Mouse (Mus musculus) fibroblast of lung, adult 2 months (primary cell): ENCODE data around the gene Ubl3.

Experiments used
- DNase-seq: peaks from one replicate; pipeline ENCODE4 v3.0.0-alpha.2; 2011; ENCODE audit warnings: low read depth

The Ubl3 gene

GRCm38 (mm10) chr5:148474346-148474745, 78.2 kb downstream of the Ubl3 start:
- no peak for DNase-seq

DNA sequence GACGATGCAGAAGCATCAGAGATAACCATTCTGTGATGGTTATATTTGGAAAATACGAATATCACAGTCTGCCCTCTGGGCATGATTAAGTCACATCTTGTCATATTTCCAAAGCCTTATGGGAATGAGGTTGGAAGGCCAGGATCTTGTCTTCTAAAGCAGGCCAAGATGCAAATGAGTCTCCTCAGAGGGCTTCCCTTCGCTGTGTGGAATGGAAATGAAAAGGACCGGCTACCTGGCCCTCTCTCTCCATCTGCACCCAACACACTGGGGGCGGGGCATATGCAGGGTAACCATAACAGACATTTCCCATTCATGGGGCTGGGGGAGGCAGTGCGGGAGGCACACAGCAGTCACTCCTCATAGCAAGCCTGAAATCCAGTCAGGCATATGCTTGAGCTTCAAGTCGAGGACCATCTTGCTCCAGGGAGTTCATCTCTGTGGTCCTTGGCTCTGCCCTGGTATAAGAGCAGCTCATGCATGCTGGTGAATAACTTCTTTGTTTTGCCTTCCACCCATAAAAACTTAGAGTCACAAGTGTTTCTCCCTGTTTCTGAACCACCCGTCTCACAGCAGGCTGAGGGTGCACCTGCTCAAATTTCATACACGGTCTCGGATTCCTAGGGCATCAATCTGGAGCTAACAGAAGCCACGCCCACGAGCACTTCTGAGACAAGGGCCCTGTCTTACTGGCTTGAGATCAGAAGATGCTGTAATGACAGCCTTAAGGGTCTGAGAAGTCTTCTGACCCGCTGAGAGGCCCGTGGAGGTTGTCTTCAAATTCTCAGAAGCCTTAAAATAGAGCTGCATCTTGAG, 83.8 kb downstream of the Ubl3 start:
- no peak for DNase-seq

GRCm38 (mm10) chr5:148466933-148467607, 85.5 kb downstream of the Ubl3 start:
- DNase-seq: no peak

DNA sequence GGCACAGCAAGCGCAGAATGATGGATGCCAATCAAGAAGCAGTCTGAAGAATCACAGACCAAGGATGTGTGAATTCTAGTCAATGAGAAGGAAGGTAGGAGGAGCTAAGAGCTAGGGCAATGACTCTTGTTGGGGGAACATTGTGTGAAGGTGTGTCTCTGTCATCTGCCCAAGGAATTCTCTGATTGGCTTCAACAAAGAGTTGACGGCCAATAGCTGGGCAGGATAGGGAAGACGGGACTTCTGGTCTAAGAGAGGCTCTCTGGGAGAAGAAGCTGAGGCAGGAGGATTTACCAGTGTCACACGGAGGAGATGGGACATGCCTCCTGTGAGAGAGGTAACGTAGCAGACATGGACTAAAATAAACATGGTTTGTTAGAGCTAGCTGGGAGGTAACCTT, 86.5 kb downstream of the Ubl3 start:
- DNase-seq: no peak

- no peak for DNase-seq
These were observed 87.5 kb downstream of the Ubl3 start for GRCm38 (mm10) chr5:148465091-148465490.

- no peak for DNase-seq
These were observed 88.1 kb downstream of the Ubl3 start for GRCm38 (mm10) chr5:148464489-148464888.

DNA sequence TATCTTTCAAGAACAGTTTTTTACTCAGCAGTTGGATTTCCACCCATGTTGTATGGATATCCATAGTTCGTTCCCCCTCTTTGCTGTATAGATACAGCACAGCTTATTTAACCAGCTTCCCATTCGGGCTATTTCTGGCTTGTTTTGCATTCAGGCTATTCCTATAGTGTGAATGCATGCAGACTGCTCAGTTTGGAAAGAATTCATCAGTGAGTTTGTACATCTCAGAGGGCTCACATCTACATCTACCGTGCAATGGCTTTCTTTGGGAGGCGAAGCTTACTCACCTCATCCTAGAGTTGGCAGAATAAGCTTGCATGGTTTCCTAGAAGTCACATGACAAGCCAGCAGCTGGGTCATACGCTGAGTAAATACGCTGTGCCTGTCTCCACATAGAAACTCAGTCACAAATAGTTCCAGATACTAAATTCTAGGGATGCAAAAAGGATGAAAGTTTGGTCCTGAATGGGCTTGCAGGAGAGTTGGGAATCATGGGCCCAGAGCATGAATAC, 88.8 kb downstream of the Ubl3 start:
- DNase-seq: no peak
